8 mouse cellular contexts compared by ENCODE assay signal in the genomic region with DNA sequence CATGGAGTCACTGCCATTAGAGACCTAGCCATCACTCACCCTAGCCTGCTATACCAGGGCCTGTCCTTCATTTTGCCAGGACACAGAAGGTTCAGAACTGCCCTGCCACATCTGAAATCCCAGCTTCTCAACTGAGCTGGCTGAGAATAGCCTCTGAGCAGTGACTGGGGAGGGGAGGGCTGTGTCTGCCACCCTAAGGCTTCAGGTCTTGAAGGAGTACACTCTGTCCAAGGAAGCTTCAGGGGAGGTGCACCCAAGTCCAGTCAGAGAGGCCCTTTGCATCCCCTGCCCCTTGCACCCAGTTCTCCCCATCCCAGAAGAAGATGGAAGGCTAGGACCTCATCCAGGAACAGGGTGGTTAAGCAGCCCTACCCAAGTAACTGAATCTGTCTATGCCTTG. TPM values are rescaled to one million over a fixed set of nuclear protein-coding genes. Genes with fewer than 3 reads are reported as not detected.
A peak's percentile ranks its signal among the peaks of the same experiment; 100 is the strongest.
DNase-seq lines count a peak whose midpoint lies in the region; ATAC-seq lines count a peak whose summit lies in the region.

No protein-coding gene starts in this region.

- peak overlapping the region; percentile 77; the same call in 1 of the 2 replicates for H3K9ac ChIP-seq in intestine, embryonic 15.5 days
- peak overlapping the region; percentile 85 for H3K9ac ChIP-seq in neural tube, embryonic 13.5 days

- no peak for ATAC-seq in intestine, embryonic 15.5 days
- ATAC-seq in neural tube, embryonic 13.5 days (ENCODE audit: low read depth), result no peak

- H3K9me3 ChIP-seq in intestine, embryonic 15.5 days, result no peaks in the 10 kb centered on the region
- no peaks in the 10 kb centered on the region for H3K9me3 ChIP-seq in neural tube, embryonic 13.5 days

- peaks cover 27% of the 10 kb centered on the region for H3K4me1 ChIP-seq in intestine, embryonic 15.5 days (replicated peaks)
- H3K4me1 ChIP-seq in neural tube, embryonic 13.5 days (replicated peaks), result peaks cover 61% of the 10 kb centered on the region

- peak; percentile 9 to 16 for DNase-seq in cerebellum, adult 18-20 months
- DNase-seq in cerebellum, adult 8-10 months, result no peak
- peak; percentile 20 to 21 for DNase-seq in right cerebral cortex, postnatal 10 days (ENCODE audit: low spot score in 2 of 2)
- no peak for DNase-seq in right cerebral cortex, adult 2 months (ENCODE audit: low spot score in 2 of 2)
- no peak for DNase-seq in yolk sac, embryonic 10.5 days (ENCODE audit: low spot score)
- DNase-seq in thymus, adult 18-20 months, result no peak

- H3K27me3 ChIP-seq in intestine, embryonic 15.5 days (replicated peaks), result no peaks in the 10 kb centered on the region
- no peaks in the 10 kb centered on the region for H3K27me3 ChIP-seq in neural tube, embryonic 13.5 days

- H3K4me3 ChIP-seq in intestine, embryonic 15.5 days (replicated peaks), result peak overlapping the region; percentile 96
- peak overlapping the region; percentile 87 for H3K4me3 ChIP-seq in neural tube, embryonic 13.5 days

- H3K36me3 ChIP-seq in intestine, embryonic 15.5 days, result peaks cover 7% of the 10 kb centered on the region; the same call in 1 of the 2 replicates
- peaks cover 36% of the 10 kb centered on the region for H3K36me3 ChIP-seq in neural tube, embryonic 13.5 days

- peak overlapping the region; percentile 84 for H3K4me2 ChIP-seq in intestine, embryonic 15.5 days (replicated peaks)
- H3K4me2 ChIP-seq in neural tube, embryonic 13.5 days, result peak overlapping the region; percentile 96

- no peak overlapping the region for H3K27ac ChIP-seq in intestine, embryonic 15.5 days
- no peak overlapping the region for H3K27ac ChIP-seq in neural tube, embryonic 13.5 days (replicated peaks)

RNA-seq across cellular contexts. Expression of a gene that starts 1.7 kb away (rescaled TPM):
- polyA plus RNA-seq in intestine, embryonic 15.5 days (2015; fragmentation: Nextera tagmentation; extraction: Ambion mirVana), result 18.7 and 19.4 TPM in 2 replicates
- 27.0 and 31.6 TPM in 2 replicates for polyA plus RNA-seq in neural tube, embryonic 13.5 days (2015; fragmentation: Nextera tagmentation; extraction: Ambion mirVana)

RNA-seq across cellular contexts. Expression of a gene that starts 16.5 kb away (rescaled TPM):
- 30.1 and 34.4 TPM in 2 replicates for polyA plus RNA-seq in intestine, embryonic 15.5 days (2015; fragmentation: Nextera tagmentation; extraction: Ambion mirVana)
- polyA plus RNA-seq in neural tube, embryonic 13.5 days (2015; fragmentation: Nextera tagmentation; extraction: Ambion mirVana), result 15.2 and 17.9 TPM in 2 replicates

RNA-seq across cellular contexts. Expression of a gene that starts 16.5 kb away (rescaled TPM):
- polyA plus RNA-seq in intestine, embryonic 15.5 days (2015; fragmentation: Nextera tagmentation; extraction: Ambion mirVana), result 0.51 and 0.84 TPM in 2 replicates
- 0.29 and 1.0 TPM in 2 replicates for polyA plus RNA-seq in neural tube, embryonic 13.5 days (2015; fragmentation: Nextera tagmentation; extraction: Ambion mirVana)

Comparison
In these comparisons a context has a peak if more than half of its experiments do, and no peak if none do; other contexts are left out.
1. DNase-seq: peak in cerebellum, adult 18-20 months (2 of 2) and right cerebral cortex, postnatal 10 days (2 of 2); none in cerebellum, adult 8-10 months (single experiment), right cerebral cortex, adult 2 months (0 of 2), yolk sac, embryonic 10.5 days (single experiment) and thymus, adult 18-20 months (0 of 2).